Mouse (Mus musculus) lung, postnatal 0 days (tissue): ENCODE data around the gene Cep78. TPM values are rescaled to one million over a fixed set of nuclear protein-coding genes. Genes with fewer than 3 reads are reported as not detected.
"Not testable (repeated sequence)": the region's sequence is repeated elsewhere in the genome, so short reads cannot be mapped to it uniquely, and the experiment has no call there.

Source experiments
- ATAC-seq: fragments of 200-750 bp; cut with Nextera tagmentation; 2 replicates; pipeline ENCODE4 v1.8.0; 2017; ENCODE audit warnings: moderate library complexity
- DNase-seq: peaks from one replicate; pipeline ENCODE4 v3.0.0-alpha.2; 2016; ENCODE audit warnings: low spot score
- H3K27ac ChIP-seq: fragments of 300-500 bp; sonication (generic); 2 replicates; pipeline ENCODE4 v1.5.1; 2014; ENCODE audit warnings: antibody characterized with exemption, mild to moderate bottlenecking, low read length, mixed read lengths
- H3K27me3 ChIP-seq: fragments of 300-500 bp; sonication (generic); replicated peaks from 2 replicates; pipeline ENCODE4 v1.6.1; 2014; ENCODE audit warnings: low read length, mixed read lengths; ENCODE audit not compliant: insufficient read depth
- H3K36me3 ChIP-seq: fragments of 300-500 bp; sonication (generic); 2 replicates; pipeline ENCODE4 v1.6.1; 2014; ENCODE audit warnings: low read length, mixed read lengths; ENCODE audit not compliant: insufficient read depth
- H3K4me1 ChIP-seq: fragments of 300-500 bp; sonication (generic); 2 replicates; pipeline ENCODE4 v1.6.1; 2014; ENCODE audit warnings: antibody characterized with exemption, low read depth, low read length, mixed read lengths; ENCODE audit not compliant: insufficient read depth
- H3K4me2 ChIP-seq: fragments of 300-500 bp; sonication (generic); replicated peaks from 2 replicates; pipeline ENCODE4 v1.6.1; 2014; ENCODE audit warnings: low read depth, mild to moderate bottlenecking, low read length, moderate library complexity, mixed read lengths
- H3K4me3 ChIP-seq: fragments of 300-500 bp; sonication (generic); 2 replicates; pipeline ENCODE4 v1.5.1; 2014; ENCODE audit warnings: low read depth, low read length
- H3K9ac ChIP-seq: fragments of 300-500 bp; sonication (generic); replicated peaks from 2 replicates; pipeline ENCODE4 v1.6.1; 2014; ENCODE audit warnings: low read depth, mild to moderate bottlenecking
- H3K9me3 ChIP-seq: fragments of 300-500 bp; sonication (generic); 2 replicates; pipeline ENCODE4 v1.6.1; 2016; ENCODE audit warnings: low read length, mixed read lengths
- CTCF ChIP-seq: IDR thresholded peaks from 2 replicates; pipeline ENCODE4 v1.5.1; 2016; ENCODE audit warnings: antibody characterized with exemption, mild to moderate bottlenecking
- EP300 ChIP-seq: IDR thresholded peaks from 2 replicates; pipeline ENCODE4 v1.6.1; 2016; ENCODE audit warnings: antibody characterized with exemption, mild to moderate bottlenecking, control low read depth
- WGBS: fragments of 180-500 bp; shearing (Covaris S2); extraction: QIAGEN DNeasy Blood & Tissue Kit; methylation state at CpG from one replicate; pipeline ENCODE4 v1.1.7; 2014; 5-methylcytosine and 5-hydroxymethylcytosine counted together
- polyA plus RNA-seq: library from polyadenylated mRNA; unstranded; fragments of >200 nt; fragmentation: Nextera tagmentation; extraction: Ambion mirVana; gene quantifications from 2 replicates; pipeline ENCODE4 v1.2.1, GENCODE M21; 2015

Cep78 gene
- 10.4 and 12.3 TPM in 2 replicates for polyA plus RNA-seq

DNA sequence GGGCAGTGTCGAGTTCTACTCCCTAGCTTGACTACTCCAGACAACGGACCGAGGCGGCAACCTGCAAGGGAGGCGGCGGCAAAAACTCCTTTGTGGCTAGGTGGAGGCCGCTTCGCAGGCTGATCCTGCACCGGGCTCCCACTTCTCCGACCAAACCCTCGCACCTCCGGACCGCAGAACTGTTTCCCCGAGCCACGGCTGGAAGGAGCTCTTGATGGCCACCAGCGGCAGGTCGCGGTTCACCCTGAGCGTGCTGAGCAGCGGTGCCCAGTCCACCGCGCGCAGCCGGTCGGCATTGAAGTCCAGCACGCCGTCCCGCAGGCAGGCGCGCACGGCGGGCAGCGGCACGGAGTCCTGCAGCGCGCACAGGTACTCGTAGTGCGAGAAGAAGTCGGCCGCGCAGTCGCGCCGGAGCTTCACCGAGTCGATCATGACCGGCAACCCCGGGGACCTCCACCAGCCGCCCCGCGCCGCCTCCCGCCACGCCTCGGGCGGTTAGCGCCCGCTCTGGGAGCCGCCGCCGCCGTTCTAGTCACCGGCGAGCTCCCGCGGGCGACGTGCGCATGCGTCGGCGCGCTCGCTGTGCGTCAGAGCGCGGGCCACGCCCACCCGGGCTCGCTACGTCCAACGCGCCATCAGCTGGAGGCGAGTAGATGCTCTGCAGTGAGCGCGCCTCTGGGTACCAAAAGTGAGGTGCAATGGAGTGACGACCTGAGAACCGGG is at the start of gene Cep78:
Gene Cep78, minus strand, starts transcription at position 541 of the 723 bp plus-strand sequence.
- Histone ChIP-seq H3K4me2 (peak within 1 kb of the TSS; percentile 89), H3K27ac (peak within 1 kb of the TSS; percentile 74), H3K4me3 (peak within 1 kb of the TSS; percentile 80), H3K9ac (peak within 1 kb of the TSS; percentile 63), H3K4me1 (no peaks in the 10 kb centered on the region; the same call in 1 of the 2 replicates), H3K9me3 (no peaks in the 10 kb centered on the region), H3K27me3 (no peaks in the 10 kb centered on the region), H3K36me3 (no peaks in the 10 kb centered on the region)
- DNase-seq (peak; percentile 95), ATAC-seq (peak; percentile 97)
- WGBS, result 4% methylated on average over 74 of the region's 88 CpGs
- peak; percentile 39; the same call in 1 of the 2 replicates for TF ChIP-seq CTCF
- no peak for TF ChIP-seq EP300

DNA sequence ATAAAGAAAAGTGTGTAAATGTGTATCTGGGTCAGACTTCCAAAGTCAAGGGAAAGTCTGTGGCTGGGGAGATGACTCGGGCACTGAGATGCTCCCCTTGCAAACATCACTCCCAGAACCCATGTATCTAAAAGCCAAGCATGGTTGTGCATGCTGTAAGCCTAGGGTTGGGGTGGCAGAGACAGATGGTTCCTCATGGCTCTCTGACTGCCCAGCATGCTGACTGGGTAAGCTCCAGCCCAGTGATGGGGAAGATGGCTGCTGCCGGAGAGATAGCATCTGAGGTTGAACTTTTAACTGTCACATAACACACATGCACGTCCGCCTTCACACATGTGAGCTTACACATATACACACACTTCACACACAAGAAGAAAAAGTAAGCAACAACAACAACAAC is 46.5 kb upstream of the Cep78 start:
- no peak overlapping the region for H3K9ac ChIP-seq
- H3K27ac ChIP-seq, result no peak overlapping the region
- H3K4me1 ChIP-seq, result no peaks in the 10 kb centered on the region
- ATAC-seq, result no peak
- TF ChIP-seq CTCF, result no peak
- TF ChIP-seq EP300, result no peak
- no peak overlapping the region for H3K4me2 ChIP-seq
- no peaks in the 10 kb centered on the region for H3K9me3 ChIP-seq
- H3K36me3 ChIP-seq, result no peaks in the 10 kb centered on the region
- WGBS, result 88% methylated on average over 4 of the region's 4 CpGs
- no peaks in the 10 kb centered on the region for H3K27me3 ChIP-seq
- H3K4me3 ChIP-seq, result no peak overlapping the region
- no peak for DNase-seq

DNA sequence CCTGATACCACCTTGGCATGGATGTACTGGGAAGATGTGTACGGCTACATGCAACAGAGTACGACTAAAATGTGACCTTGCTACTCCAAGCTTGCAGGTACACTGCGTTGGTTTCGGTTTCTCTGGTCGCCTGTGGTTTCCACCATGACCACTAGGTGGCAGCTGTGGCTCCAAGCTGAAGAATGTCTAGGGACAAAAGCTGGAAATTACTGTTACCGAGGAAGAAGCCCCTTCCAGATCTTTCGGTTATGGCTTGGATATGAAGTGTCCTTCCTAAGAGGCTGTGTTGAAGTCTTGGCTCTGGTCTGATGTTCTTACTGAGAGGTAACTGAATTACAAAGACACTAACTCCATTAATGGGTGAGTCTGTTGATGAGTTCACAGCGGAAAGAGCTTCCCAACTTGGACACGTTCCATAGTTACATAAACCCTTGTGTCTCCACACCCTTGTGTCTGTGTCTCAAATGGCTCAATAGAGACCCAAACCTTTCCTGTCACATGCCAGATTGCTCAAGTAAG is 44.5 kb upstream of the Cep78 start:
- 8% methylated on average over 7 of the region's 9 CpGs for WGBS
- peak; percentile 84 for DNase-seq
- TF ChIP-seq EP300, result peak; percentile 60; the same call in 1 of the 2 replicates
- peak; percentile 61 for TF ChIP-seq CTCF

DNA sequence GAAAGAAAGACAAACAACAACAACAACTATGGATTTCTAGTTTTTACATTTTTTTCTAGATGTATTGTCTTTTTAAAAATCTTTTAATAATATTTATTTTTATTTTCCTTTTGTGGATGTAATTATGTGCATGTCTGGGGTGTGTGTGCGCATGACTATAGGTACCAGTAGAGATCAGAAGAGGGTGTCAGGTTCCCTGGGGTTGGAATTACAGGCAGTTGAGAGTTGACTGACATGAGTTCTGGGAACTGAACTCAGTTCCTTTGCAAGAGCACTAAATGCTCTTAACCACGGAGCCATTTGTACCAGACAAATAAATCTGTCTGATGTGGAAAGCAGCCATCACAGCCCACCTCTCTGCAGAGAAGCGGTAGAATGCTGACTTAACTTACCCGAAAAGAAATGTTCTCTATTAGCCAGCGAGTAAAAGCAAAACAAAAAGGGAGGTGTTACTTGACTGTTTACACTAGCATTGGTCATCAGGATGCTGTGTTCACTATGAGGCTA is 44.0 kb upstream of the Cep78 start:
- Histone ChIP-seq H3K9me3 (no peaks in the 10 kb centered on the region), H3K9ac (0 out of 2 replicates have a peak overlapping the region, but pooled peaks have one; percentile 12), H3K36me3 (no peaks in the 10 kb centered on the region), H3K27me3 (no peaks in the 10 kb centered on the region), H3K4me1 (no peaks in the 10 kb centered on the region), H3K27ac (no peak overlapping the region), H3K4me3 (peak overlapping the region; percentile 40; the same call in 1 of the 2 replicates), H3K4me2 (peak overlapping the region; percentile 55)
- DNase-seq (no peak), ATAC-seq (0 out of 2 replicates have a peak, but pooled peaks have one; percentile 16)
- WGBS, result 32% methylated on average over 5 of the region's 5 CpGs
- TF ChIP-seq CTCF, result no peak
- TF ChIP-seq EP300, result no peak

More for the DNA sequence above, 44.5 kb upstream of the Cep78 start:
- Histone ChIP-seq H3K4me3 (peak overlapping the region; percentile 40; the same call in 1 of the 2 replicates), H3K9ac (0 out of 2 replicates have a peak overlapping the region, but pooled peaks have one; percentile 12), H3K4me2 (peak overlapping the region; percentile 55)
- not testable (repeated sequence) for H3K27ac ChIP-seq, H3K36me3 ChIP-seq, H3K4me1 ChIP-seq, H3K27me3 ChIP-seq, H3K9me3 ChIP-seq
- ATAC-seq, result peak; percentile 88

DNA sequence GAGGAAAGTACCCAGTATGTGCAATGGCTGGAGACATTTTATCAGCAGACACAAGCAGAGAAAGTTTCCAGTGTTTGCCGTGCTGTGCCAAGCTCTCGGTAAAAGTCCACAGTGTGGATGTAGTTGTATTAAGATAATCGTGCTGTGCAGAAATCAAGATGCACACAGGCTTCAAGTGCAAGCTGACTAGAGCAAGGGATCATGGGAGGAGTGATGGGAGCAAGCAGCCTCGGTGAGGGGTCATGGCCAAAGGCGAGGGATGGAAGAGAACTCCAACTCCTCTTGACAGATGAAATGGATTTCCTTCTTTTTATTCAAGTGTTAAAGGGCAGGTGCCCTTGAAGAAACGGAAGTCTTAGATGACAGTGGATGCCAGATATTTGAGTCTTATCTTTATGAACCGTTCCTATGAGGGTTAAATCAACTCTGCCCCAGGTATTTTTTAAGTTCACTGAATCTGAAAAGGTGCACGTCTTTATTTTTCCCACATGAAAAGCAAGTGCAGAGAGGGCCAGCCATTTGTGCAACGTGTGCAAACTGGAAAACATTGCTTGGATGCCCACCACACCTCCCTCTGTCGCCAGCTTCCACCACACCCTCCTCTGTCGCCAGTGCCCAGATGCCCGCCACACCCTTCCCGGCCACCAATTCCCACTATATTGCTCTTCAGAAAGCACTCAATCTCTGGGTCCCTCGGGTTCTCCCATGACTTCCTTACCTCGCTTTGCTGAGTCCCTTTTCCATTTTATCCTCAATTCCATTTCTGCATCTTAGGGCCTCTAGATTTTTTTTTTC is 43.3 kb upstream of the Cep78 start:
- ATAC-seq, result no peak

DNA sequence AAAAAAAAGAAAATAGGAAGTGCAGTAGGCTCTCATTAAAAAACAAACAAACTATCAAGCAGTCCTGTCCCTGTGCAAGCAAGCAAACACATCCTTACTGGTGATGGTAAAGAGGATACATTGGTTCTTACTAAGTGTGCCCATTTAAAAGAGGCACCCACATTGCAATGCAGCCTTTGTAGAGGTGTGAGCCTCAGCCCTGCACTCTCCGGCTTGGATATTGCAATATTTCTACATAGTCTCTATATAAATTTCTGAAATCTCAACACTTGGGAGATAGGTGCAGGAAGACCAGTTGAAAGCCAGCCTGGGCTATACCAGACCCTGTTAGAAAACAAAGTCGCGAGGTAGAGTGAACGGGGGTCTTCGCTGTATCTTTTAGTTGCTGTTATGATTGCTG is 41.5 kb upstream of the Cep78 start:
- DNase-seq (no peak), ATAC-seq (no peak)
- WGBS, result 98% methylated on average over 5 of the region's 5 CpGs
- H3K4me3 ChIP-seq, result no peak overlapping the region
- no peaks in the 10 kb centered on the region for H3K36me3 ChIP-seq
- no peak overlapping the region for H3K27ac ChIP-seq
- H3K9ac ChIP-seq, result no peak overlapping the region
- H3K9me3 ChIP-seq, result no peaks in the 10 kb centered on the region
- no peaks in the 10 kb centered on the region for H3K27me3 ChIP-seq
- TF ChIP-seq CTCF, result no peak
- no peak for TF ChIP-seq EP300
- H3K4me2 ChIP-seq, result no peak overlapping the region
- H3K4me1 ChIP-seq, result no peaks in the 10 kb centered on the region

More for the DNA sequence above, 43.3 kb upstream of the Cep78 start:
- no peaks in the 10 kb centered on the region for H3K36me3 ChIP-seq
- H3K27me3 ChIP-seq, result no peaks in the 10 kb centered on the region
- H3K9me3 ChIP-seq, result no peaks in the 10 kb centered on the region
- TF ChIP-seq EP300 (no peak), CTCF (no peak)
- no peak overlapping the region for H3K4me3 ChIP-seq
- no peaks in the 10 kb centered on the region for H3K4me1 ChIP-seq
- no peak overlapping the region for H3K9ac ChIP-seq
- no peak overlapping the region for H3K4me2 ChIP-seq
- no peak overlapping the region for H3K27ac ChIP-seq
- WGBS, result 60% methylated on average over 15 of the region's 15 CpGs
- DNase-seq, result no peak
